Mouse (Mus musculus): ENCODE data around the gene Mrps9. TPM values are rescaled to one million over a fixed set of nuclear protein-coding genes. Genes with fewer than 3 reads are reported as not detected.

Gene Mrps9
- polyA plus RNA-seq (2015; fragmentation: Nextera tagmentation; extraction: Ambion mirVana) = 49.1 and 73.0 TPM in 2 replicates

GRCm38 (mm10) chr1:42850663-42851397 is at the start of gene Mrps9:
TSS of gene Mrps9 (plus strand) at chr1:42851233.

DNA sequence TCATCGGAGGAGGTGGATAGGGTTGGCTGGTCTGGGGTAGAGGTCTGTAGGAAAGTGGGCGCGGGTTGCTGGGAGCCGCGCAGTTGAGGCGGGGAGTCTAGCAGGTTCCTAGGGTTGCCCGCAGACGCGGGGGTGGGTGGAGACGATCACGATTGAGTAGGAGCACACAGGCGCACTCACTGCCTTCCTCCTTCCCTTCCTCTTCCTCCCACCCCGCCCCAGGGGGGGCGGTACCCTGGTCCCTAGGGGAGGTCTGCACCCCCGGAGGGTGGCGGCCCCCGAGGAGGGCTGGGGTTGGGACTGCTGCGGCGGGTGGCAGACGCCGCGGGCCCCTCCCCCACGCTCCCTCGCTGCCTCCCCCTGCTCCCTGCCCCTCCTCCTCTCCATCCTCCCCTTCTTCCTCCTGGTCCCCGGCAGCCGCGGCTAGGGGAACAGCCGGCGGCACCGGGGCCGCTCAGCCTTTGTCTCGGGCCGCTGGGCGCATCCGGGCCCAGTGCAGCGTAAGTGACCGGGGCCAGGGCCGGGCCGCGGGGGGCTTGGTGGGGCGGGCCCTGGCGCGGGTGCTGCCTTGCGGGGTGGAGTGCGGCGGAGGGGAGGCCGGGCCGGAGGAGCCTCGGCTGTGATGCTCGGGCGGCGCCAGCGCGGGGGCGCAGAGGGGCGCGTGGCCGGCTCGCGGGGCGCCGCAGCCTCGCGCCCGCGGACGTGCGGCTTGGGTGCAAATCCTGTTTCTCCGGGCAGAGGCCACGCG is 101.9 kb downstream of the Mrps9 start, which contains the start of gene Gpr45:
TSS of gene Gpr45 (plus strand) at position 139 of the 748 bp plus-strand sequence.

Other genes with a start within 250 kb of the Mrps9 start
- gene Pou3f3, start 155.5 kb upstream of the Mrps9 start, polyA plus RNA-seq (2015; fragmentation: Nextera tagmentation; extraction: Ambion mirVana) = 0.05 and 0.52 TPM in 2 replicates
- gene Gpr45, start 101.6 kb downstream of the Mrps9 start, polyA plus RNA-seq (2015; fragmentation: Nextera tagmentation; extraction: Ambion mirVana) = 5.7 and 7.0 TPM in 2 replicates
- gene Tgfbrap1, start 247.4 kb downstream of the Mrps9 start, polyA plus RNA-seq (2015; fragmentation: Nextera tagmentation; extraction: Ambion mirVana) = 5.0 and 7.3 TPM in 2 replicates
- gene AI597479, start 247.5 kb downstream of the Mrps9 start, polyA plus RNA-seq (2015; fragmentation: Nextera tagmentation; extraction: Ambion mirVana) = 9.5 and 12.8 TPM in 2 replicates